Mouse (Mus musculus) cerebellum, adult 18-20 months (tissue): ENCODE data around the gene Anxa5.

Experiments
- DNase-seq, 2 experiments: peaks; one replicate each; pipeline ENCODE4 v3.0.0; 2021

The Anxa5 gene

GRCm38 (mm10) chr3:36475532-36476087 lies at the start of gene Anxa5, which contains the start of gene 1810062G17Rik:
Gene Anxa5 (minus strand): TSS chr3:36475894.
Gene 1810062G17Rik (plus strand): TSS chr3:36475937.
- DNase-seq, result peak; percentile 85 to 90

DNA sequence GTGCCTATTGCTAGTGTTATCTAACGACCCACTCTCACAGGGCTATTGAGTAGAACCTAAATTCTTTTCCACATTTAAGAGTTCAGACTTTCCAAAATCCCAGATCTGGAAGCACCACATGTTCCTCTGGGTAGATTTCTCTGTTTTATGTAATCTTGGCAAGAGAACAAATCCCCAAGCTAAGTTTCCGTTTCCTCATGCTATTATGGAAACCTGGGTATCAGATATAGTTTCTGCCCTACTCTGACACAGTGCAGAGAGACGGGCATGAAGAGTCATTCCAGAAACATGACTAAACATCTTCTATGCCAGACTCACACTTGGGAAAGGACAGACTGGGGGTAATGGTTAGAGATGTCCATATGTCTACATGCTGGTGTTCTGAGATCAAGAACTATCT lies 48.8 kb upstream of the Anxa5 start:
- DNase-seq, result no peak

DNA sequence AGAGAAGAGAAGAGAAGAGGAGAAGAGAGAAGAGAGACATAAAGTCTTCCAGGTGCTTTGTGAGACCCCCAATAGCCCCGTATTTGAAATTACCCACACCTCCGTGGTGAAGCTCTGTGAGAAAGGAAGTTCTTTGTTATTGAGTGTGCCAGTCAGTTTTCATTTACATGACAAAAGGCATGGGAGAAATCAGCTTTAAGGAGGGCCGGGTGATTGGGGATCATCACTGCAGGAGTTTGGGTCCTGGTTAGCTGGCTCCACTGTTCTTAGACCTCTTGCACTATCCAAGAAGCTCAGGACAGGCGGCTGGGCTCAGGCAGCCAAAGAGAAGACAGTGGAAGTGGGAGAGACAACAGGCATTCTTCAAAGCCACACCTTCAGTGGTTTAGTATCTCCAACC lies 46.4 kb upstream of the Anxa5 start:
- DNase-seq, result no peak

GRCm38 (mm10) chr3:36521073-36522060 lies 45.7 kb upstream of the Anxa5 start, which contains the start of gene Gm11549:
Gene Gm11549 (minus strand): TSS chr3:36521813.
- DNase-seq, result no peak

DNA sequence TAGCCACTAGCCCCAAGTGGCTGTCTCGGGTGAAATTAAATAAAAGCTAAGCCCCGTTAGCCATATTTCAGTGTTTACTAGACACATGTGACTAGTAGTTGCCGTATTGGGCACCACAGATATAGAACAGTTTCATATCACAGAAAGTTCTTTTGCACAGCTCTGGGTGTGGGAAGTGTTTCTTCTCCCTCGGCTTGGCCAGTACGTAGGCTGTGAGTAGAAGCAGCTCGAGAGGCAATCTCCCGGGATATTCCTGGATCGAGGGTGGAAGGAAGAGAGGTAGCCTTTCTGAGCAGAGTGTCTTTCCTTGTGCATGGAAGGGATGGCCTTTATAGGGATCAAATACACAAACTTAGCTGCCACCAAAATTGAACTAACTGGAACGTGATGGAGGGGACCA lies 40.5 kb upstream of the Anxa5 start:
- no peak for DNase-seq

DNA sequence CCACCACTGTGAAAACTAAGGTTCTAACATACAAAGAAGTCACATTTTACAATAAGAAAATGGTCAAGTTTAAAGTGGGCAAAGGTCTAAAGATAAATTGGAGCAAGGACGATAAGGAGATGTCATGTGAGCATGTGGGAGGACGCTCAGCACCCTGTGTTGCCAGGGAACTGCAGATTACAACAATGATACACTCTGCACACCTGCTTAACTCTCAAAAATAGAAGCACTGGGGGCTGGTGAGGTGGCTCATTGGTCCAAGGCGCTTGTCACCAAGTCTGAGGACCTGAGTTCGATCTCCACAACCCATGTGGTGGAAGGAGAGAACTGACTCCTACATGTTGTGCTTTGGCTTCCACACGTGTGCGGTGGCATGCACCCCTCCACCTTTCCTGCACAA lies 35.8 kb upstream of the Anxa5 start:
- no peak for DNase-seq

- DNase-seq, result no peak
Observed at GRCm38 (mm10) chr3:36505809-36506735, 30.4 kb upstream of the Anxa5 start.

DNA sequence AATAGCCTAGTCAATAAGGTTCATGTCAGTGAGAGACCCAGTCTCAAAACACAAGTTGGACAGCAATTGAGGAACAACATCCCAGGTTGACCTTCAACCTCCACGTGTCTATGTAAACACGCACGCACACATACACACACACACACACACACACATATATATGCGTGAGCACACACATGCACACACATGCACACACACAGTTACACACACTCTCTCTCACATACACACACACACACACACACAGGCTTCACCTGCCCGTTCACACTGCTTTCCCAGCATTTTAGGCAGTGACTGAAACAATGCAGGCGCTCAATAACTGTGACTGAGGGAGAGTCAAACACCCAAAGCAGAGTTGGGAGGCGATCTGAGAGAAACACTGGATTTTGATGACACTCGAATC lies 29.6 kb upstream of the Anxa5 start:
- DNase-seq, result no peak

DNA sequence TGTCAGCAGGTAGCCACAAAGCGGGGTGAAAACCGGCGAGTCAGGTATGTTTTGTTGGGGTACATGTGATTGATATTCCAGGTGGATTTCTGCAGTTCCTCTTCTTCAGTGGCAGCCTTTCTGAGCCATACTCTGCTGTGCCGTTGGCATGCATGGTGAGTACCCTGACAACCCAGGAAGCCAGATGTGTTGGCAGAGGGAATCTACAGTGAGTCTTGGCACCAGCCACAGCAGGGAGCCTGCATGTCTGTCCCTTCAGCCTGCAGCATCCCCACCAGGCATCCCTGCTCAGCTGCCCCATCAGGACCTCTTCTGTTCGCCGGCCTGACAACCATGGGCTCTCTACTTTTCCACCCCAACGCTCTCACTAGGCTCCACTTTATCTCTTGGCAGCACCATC lies 25.9 kb upstream of the Anxa5 start:
- no peak for DNase-seq

- DNase-seq, result no peak
Observed at GRCm38 (mm10) chr3:36500976-36501375, 25.3 kb upstream of the Anxa5 start.

DNA sequence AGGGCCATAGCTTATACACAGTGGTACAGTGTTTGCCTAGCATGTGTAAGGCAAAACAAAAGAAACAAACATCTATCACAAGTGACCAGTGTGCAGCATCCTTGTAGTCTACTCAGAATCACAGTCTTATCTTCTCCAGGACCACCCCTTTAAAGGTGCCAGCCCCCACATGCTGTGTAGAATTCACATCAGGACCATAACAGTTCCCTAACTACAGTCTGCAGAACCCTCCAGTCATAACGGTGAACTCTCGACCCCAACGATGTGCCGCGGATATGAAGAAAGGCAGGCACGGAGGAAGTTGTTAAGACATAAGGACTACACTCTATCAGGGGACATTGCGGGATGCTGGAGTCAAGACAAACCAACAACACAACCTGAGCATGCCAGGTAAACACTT lies 23.7 kb upstream of the Anxa5 start:
- DNase-seq, result no peak

DNA sequence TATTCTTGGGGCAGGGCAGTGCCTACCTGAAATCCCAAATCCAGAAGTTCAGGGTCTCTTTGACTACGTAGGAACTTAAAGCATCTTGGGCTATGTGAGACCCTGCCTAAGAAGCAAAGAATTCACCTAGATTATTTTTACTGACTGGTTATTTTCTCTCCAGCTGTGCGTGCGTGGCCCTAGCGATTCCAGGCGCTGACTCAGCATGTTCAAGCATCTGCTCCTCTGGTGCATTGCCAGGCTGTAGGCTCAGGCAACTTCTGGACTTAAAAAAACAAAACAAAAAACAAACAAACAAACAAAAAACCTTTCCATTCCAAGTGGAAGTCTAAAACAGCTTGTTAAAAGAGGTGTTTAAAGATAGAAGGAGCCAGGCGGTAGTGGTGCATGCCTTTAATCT lies 22.5 kb upstream of the Anxa5 start:
- no peak for DNase-seq

DNA sequence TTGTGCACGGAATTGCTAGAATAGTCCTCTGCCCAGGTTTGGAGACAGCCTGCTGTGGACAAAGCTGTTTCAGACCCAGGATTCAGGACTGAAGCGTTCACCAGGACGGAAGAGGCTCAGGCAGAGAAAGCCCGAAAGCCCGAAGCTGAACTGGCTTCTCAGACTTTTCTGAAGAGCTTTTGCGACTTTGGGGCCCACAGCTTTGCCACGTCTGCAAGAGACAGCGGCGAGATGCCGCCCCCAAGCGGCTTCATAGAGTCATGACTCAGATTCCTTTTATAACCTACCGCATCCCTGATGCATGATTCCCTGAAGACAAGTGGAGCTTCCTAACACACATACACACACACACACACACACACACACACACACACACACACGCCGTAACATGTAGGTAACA lies 21.1 kb upstream of the Anxa5 start:
- DNase-seq, result peak; percentile 57 to 67

DNA sequence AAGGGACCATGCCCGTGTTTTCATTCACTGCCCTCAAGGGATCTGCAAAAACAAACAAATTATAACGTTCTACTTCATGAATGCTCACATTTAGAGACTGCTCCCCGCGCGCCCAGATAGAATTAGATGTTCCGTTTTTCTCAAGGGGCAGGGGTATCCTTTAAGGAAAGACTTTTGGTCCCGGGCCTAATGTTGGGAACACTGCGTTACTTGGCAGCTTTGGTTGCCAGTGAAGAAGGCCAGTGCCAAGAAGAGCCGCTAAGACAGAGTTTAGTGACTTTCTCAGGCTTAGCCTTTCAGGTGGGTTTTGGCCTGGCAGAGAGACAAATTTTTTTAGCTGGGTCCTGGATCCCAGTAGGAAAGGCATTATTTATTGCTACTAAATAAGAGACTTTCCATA lies 20.6 kb upstream of the Anxa5 start:
- no peak for DNase-seq

DNA sequence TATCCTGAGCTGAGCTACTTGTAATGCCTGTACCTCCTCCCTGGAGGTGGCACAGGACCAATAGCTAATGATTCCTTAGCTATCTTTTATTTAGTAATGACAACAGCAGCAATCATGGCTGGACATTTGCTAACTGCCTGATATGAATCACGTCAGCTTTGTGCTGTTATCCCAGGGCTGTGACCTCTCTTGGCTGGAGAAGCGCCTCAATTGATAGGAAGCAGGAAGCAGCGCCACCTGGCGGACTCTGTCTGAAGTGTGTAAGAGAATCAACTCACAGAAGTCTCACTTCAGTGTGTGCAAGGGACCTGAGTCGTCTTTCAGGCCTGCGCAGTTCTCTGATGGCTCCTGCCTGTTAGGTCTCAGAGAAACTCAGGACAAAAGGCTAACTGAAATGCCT lies 19.7 kb upstream of the Anxa5 start:
- DNase-seq, result peak; percentile 84 to 90

DNA sequence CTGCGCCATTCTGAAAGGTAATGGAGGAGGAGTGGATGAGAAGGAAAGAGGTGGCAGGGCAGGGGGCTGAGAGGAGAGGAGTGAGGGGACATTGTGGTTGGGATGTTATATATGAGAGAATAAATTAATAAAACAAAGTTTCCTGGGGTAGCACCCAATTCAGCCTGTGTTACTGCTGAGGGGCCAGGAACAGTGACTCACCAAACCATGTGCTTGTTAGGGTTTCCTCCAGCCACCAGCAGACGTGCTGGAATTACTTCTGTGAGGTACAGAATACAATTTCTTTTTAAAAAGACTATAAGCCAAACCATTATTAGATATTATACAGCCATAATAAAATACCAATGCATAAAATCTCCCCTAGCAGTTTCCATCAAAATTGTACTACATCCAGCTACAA lies 18.9 kb upstream of the Anxa5 start:
- no peak for DNase-seq

- no peak for DNase-seq
Observed at GRCm38 (mm10) chr3:36493641-36494283, 18.1 kb upstream of the Anxa5 start.

DNA sequence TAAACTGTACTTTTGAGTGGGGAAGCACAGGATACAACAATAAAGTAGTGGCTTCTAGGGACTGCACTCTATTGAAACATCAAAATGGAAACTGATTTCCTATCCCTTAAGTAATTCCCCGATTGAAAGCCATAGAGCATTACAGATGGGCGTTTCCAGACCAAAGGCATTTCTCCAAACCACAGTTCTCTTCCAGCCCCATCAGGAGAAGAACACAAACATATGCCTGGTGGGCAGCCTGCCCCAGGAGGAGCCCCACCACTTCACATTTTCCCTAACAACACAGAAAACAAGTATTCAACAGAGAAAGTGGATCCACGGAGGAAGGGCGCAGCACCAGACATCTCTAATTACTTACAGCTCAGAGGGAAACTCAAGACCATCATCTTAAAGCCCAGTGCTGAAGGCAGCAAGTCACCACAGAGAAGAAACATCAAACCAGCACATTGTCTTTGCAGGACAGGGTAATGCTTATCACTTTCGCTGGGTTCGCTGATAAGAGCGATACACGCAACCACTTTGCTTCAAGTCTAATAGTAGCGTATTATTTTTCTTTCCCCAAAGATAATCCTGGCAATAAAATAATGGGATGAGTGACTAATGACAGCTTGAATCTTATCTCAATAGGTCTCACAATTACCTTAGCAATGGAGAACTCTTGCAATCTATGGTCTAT lies 17.2 kb upstream of the Anxa5 start:
- DNase-seq, result no peak

- DNase-seq, result no peak
Observed at GRCm38 (mm10) chr3:36491535-36491934, 15.8 kb upstream of the Anxa5 start.

GRCm38 (mm10) chr3:36489590-36489910 lies 13.9 kb upstream of the Anxa5 start:
- DNase-seq, result no peak

- DNase-seq, result no peak
Observed at GRCm38 (mm10) chr3:36488899-36489589, 13.3 kb upstream of the Anxa5 start.

DNA sequence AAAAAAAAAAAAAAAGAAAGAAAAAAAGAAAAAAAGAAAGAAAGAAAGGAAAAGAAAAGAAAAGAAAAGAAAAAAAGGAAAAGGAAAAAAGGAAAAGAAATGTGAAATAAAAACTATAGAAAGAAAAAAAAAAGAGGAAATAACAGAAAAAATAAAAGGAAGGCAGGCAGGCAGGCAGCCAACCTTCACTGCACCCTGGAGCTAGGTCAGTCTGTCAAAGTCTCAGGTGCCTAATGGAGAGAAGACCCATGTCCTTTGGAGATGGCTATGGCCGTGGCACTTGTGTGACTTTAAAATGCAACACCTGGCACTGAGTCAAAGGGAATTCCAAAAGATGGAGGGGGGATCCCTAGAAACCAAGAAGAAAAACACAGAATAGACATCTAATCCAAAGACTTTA lies 12.7 kb upstream of the Anxa5 start:
- DNase-seq, result peak in 1 of 2 experiments; percentile 24
